Mouse (Mus musculus) heart, postnatal 0 days (tissue): ENCODE data around the gene St8sia2. TPM values are rescaled to one million over a fixed set of nuclear protein-coding genes. Genes with fewer than 3 reads are reported as not detected.

Source experiments
- ATAC-seq: fragments of 200-750 bp; cut with Nextera tagmentation; 2 replicates; pipeline ENCODE4 v1.8.0; 2017; ENCODE audit warnings: low read depth, moderate number of reproducible peaks, moderate library complexity; ENCODE audit not compliant: insufficient read depth
- DNase-seq: peaks from one replicate; pipeline ENCODE4 v3.0.0-alpha.2; 2016; ENCODE audit warnings: low spot score
- H3K27ac ChIP-seq: fragments of 300-500 bp; sonication (generic); 2 replicates; pipeline ENCODE4 v1.5.1; 2014; ENCODE audit warnings: low read depth, mild to moderate bottlenecking
- H3K27me3 ChIP-seq: fragments of 300-500 bp; sonication (generic); 2 replicates; pipeline ENCODE4 v1.6.1; 2014; ENCODE audit warnings: low read length, mixed read lengths; ENCODE audit not compliant: control insufficient read depth, insufficient read depth
- H3K36me3 ChIP-seq: fragments of 300-500 bp; sonication (generic); replicated peaks from 2 replicates; pipeline ENCODE4 v1.6.1; 2014; ENCODE audit warnings: low read length, mixed read lengths; ENCODE audit not compliant: control insufficient read depth, insufficient read depth
- H3K4me1 ChIP-seq: fragments of 300-500 bp; sonication (generic); 2 replicates; pipeline ENCODE4 v1.6.1; 2014; ENCODE audit warnings: antibody characterized with exemption; ENCODE audit not compliant: control insufficient read depth, insufficient read depth
- H3K4me2 ChIP-seq: fragments of 300-500 bp; sonication (generic); 2 replicates; pipeline ENCODE4 v1.6.1; 2014; ENCODE audit warnings: low read depth, mild to moderate bottlenecking, low read length, moderate library complexity
- H3K4me3 ChIP-seq: fragments of 300-500 bp; sonication (generic); 2 replicates; pipeline ENCODE4 v1.5.1; 2014; ENCODE audit warnings: low read depth, low read length
- H3K9ac ChIP-seq: fragments of 300-500 bp; sonication (generic); replicated peaks from 2 replicates; pipeline ENCODE4 v1.6.1; 2014; ENCODE audit warnings: low read depth, low read length, mixed read lengths
- H3K9me3 ChIP-seq: fragments of 300-500 bp; sonication (generic); replicated peaks from 2 replicates; pipeline ENCODE4 v1.6.1; 2016; ENCODE audit warnings: low read length; ENCODE audit not compliant: control insufficient read depth
- CTCF ChIP-seq: IDR thresholded peaks from 2 replicates; pipeline ENCODE4 v1.5.1; 2016; ENCODE audit warnings: antibody characterized with exemption, control low read depth, low read depth
- EP300 ChIP-seq: IDR thresholded peaks from 2 replicates; pipeline ENCODE4 v1.6.1; 2016; ENCODE audit warnings: antibody characterized with exemption, low read depth
- WGBS: fragments of 180-500 bp; shearing (Covaris S2); extraction: QIAGEN DNeasy Blood & Tissue Kit; methylation state at CpG from one replicate; pipeline ENCODE4 v1.1.7; 2014; 5-methylcytosine and 5-hydroxymethylcytosine counted together
- polyA plus RNA-seq: library from polyadenylated mRNA; unstranded; fragments of >200 nt; fragmentation: Nextera tagmentation; extraction: Ambion mirVana; gene quantifications from 2 replicates; pipeline ENCODE4 v1.2.1, GENCODE M21; 2015
- total RNA-seq: library from RNA; depleted of rRNA; stranded (reverse); fragments of >200 nt; gene quantifications from 2 replicates; pipeline ENCODE4 v1.2.3, GENCODE M21; 2014; ENCODE audit warnings: low replicate concordance

The St8sia2 gene
- total and polyA plus RNA-seq, 2 experiments from 2014 or later: 0.31 to 0.66 TPM

- TF ChIP-seq CTCF (no peak), EP300 (no peak)
- H3K4me2 ChIP-seq: no peak overlapping the region
- H3K27me3 ChIP-seq: no peaks in the 10 kb centered on the region
- no peaks in the 10 kb centered on the region for H3K36me3 ChIP-seq
- H3K4me1 ChIP-seq: no peaks in the 10 kb centered on the region
- H3K27ac ChIP-seq: no peak overlapping the region
- no peaks in the 10 kb centered on the region for H3K9me3 ChIP-seq
- H3K4me3 ChIP-seq: no peak overlapping the region
- H3K9ac ChIP-seq: no peak overlapping the region
- WGBS: 74% methylated on average over 5 of the region's 5 CpGs
- ATAC-seq (no peak), DNase-seq (no peak)
Observed at GRCm38 (mm10) chr7:73962431-73962830, 51.1 kb downstream of the St8sia2 start.

GRCm38 (mm10) chr7:73954441-73954840, 59.0 kb downstream of the St8sia2 start:
- no peaks in the 10 kb centered on the region for H3K36me3 ChIP-seq
- ATAC-seq: no peak
- no peak overlapping the region for H3K4me3 ChIP-seq
- H3K27ac ChIP-seq: no peak overlapping the region
- H3K27me3 ChIP-seq: no peaks in the 10 kb centered on the region
- no peak overlapping the region for H3K9ac ChIP-seq
- 39% methylated on average over 5 of the region's 5 CpGs for WGBS
- H3K4me1 ChIP-seq: no peaks in the 10 kb centered on the region
- TF ChIP-seq EP300 (no peak), CTCF (no peak)
- DNase-seq: no peak
- no peak overlapping the region for H3K4me2 ChIP-seq
- 0 out of 2 replicates have a peak, but pooled peaks cover 5% of the 10 kb centered on the region for H3K9me3 ChIP-seq

- H3K27me3 ChIP-seq: no peaks in the 10 kb centered on the region
Observed at GRCm38 (mm10) chr7:73953131-73953530, 60.4 kb downstream of the St8sia2 start.

GRCm38 (mm10) chr7:73941640-73942039, 71.8 kb downstream of the St8sia2 start:
- DNase-seq (no peak), ATAC-seq (no peak)
- H3K27ac ChIP-seq: no peak overlapping the region
- TF ChIP-seq CTCF (no peak), EP300 (no peak)
- no peak overlapping the region for H3K4me3 ChIP-seq
- H3K36me3 ChIP-seq: no peaks in the 10 kb centered on the region
- no peak overlapping the region for H3K4me2 ChIP-seq
- H3K4me1 ChIP-seq: no peaks in the 10 kb centered on the region
- H3K9ac ChIP-seq: no peak overlapping the region
- no peaks in the 10 kb centered on the region for H3K9me3 ChIP-seq
- WGBS: 37% methylated on average over 4 of the region's 4 CpGs
- H3K27me3 ChIP-seq: no peaks in the 10 kb centered on the region

More at GRCm38 (mm10) chr7:73953131-73953530, 60.4 kb downstream of the St8sia2 start:
- no peaks in the 10 kb centered on the region for H3K4me1 ChIP-seq
- no peak overlapping the region for H3K4me3 ChIP-seq
- TF ChIP-seq CTCF (no peak), EP300 (no peak)
- ATAC-seq: no peak
- H3K4me2 ChIP-seq: no peak overlapping the region
- H3K9me3 ChIP-seq: 0 out of 2 replicates have a peak, but pooled peaks cover 5% of the 10 kb centered on the region
- WGBS: 80% methylated on average over 4 of the region's 4 CpGs
- no peak overlapping the region for H3K27ac ChIP-seq
- DNase-seq: no peak
- no peaks in the 10 kb centered on the region for H3K36me3 ChIP-seq
- no peak overlapping the region for H3K9ac ChIP-seq

- ATAC-seq: no peak
Observed at GRCm38 (mm10) chr7:73939236-73939635, 74.3 kb downstream of the St8sia2 start.

More at GRCm38 (mm10) chr7:73939236-73939635, 74.3 kb downstream of the St8sia2 start:
- 80% methylated on average over 8 of the region's 8 CpGs for WGBS
- Histone ChIP-seq H3K36me3 (no peaks in the 10 kb centered on the region), H3K9me3 (no peaks in the 10 kb centered on the region), H3K4me3 (no peak overlapping the region), H3K9ac (no peak overlapping the region), H3K27ac (no peak overlapping the region), H3K27me3 (no peaks in the 10 kb centered on the region), H3K4me1 (no peaks in the 10 kb centered on the region), H3K4me2 (no peak overlapping the region)
- no peak for TF ChIP-seq CTCF
- no peak for TF ChIP-seq EP300
- DNase-seq: no peak
